Mouse (Mus musculus) layer of hippocampus, postnatal 10 days (tissue): ENCODE data around the gene Srprb. TPM values are rescaled to one million over a fixed set of nuclear protein-coding genes. Genes with fewer than 3 reads are reported as not detected.

Experiments
- DNase-seq, 2 experiments: peaks; one replicate each; pipeline ENCODE4 v3.0.0; 2021; ENCODE audit warnings: low spot score in 2 of 2
- total RNA-seq, 2 experiments: library from RNA; stranded (reverse); gene quantifications; 2 replicates each; pipeline ENCODE4 v1.2.3; 2021

The Srprb gene
- total RNA-seq, 2 experiments from 2014 or later = 21.5 to 23.7 TPM

DNA sequence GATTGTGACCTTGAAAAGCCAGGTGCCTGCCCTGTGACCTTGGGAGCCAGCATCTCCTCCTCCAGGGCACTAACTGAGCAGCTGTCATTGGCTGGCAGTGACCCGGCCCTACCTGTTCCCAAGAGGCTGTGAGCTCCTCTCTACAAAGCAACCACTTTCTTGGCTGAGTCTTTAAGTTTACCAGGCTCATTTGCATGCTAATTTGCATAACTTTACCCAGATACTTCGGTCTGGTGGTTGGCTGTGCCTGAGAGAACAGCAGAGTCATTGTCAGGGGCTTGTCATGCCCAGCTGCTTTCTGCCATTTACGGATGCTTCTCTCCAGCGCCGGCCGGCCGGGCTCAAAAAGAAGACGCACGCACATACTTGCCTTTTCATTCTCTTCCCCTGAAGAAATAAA lies 55.2 kb downstream of the Srprb start:
- DNase-seq = peak in 1 of 2 experiments; percentile 49

DNA sequence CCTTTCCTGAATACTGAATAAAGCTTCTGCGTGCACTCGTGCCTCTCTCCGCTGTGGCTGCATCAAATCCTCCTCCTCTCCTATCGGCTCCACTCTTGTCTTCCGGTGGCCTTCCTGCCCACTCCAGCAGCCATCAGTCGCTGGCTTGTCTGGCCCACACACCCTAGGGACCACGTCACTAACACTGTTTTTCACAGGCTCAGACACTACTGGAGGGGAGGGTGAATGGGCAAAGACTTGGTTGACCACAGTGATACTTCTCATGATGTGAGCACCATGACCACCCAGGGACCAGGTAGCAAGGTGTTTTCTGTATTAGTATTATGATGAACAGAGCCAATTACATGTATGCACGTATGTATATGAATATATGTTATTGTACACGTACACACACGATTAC lies 55.7 kb downstream of the Srprb start:
- DNase-seq = no peak

DNA sequence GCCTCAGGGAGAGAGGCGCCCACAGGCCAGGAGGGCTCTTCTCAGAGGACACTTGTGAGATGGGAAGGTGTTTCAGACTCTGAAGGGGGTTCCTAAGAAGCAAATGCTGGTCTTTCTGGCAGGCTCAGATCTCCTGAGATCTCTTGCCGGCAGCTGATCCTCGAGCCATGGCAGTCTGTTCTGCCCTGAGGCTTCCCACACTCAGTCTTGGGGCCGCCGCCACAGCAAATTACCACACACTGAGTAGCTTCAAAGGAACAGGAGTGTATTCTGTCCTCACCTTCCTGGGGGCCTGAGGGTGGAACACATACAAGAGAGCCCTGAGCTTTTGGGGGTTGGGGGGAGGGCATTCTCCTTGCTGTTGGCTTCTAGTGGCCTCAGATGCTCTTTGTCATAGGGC lies 56.6 kb downstream of the Srprb start:
- no peak for DNase-seq

DNA sequence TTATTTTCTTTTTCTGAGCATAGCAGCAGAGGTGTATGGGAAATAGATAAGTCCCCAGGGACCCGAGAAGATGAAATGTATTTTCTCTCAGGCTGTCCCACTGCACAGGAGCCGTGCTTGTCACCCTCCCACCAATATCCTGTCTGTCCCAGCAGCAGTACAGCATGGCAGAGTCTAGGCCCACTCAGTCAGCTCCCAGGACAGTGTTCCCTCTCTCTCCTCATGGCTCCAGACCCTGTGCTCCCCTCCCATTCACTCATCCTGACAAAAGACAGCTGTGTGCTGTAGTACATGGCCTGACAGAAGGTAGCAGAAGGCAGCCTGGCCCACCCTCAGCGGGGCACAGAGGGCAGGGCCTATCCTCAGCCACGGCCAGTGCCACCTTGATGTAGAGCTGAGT lies 58.1 kb downstream of the Srprb start:
- DNase-seq = no peak

DNA sequence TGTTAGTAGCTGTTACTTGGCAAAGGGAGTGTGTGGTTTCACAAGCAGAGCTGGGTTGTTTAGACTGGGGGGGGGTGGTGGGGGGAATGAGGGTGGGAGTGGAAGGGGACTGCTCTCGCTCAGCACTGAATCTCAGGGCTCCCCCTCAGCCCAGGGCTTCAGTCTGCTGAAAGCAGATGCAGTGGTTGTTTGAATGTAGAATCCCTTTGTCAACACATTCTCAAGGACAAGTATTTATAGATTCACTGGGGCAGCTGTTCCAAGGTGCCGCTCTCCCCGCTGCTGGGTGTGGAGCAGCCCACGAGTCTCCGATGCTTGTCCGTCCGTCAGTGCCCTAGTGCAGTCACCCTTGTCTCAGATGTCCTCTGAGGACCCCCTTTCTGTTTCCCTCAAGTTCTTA lies 60.7 kb downstream of the Srprb start:
- no peak for DNase-seq

DNA sequence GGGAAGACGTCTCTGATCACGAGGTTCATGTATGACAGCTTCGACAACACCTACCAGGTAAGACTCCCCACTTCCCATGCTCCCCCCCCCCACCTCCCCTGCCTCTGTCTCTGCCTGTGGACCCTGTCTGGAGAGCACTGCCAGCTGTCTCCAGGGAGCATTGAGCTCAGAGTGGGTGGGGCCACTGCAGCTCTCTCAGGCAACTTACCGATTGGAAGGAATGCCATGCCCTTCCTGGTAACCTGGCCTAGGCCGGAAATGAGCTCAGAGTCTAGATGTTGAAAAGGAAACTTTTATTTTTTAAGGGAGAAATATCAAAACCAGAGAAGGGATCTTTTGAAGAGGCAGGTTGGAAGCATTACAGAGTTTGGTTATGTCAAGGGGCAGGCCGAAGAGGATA lies 61.6 kb downstream of the Srprb start:
- DNase-seq = no peak

DNA sequence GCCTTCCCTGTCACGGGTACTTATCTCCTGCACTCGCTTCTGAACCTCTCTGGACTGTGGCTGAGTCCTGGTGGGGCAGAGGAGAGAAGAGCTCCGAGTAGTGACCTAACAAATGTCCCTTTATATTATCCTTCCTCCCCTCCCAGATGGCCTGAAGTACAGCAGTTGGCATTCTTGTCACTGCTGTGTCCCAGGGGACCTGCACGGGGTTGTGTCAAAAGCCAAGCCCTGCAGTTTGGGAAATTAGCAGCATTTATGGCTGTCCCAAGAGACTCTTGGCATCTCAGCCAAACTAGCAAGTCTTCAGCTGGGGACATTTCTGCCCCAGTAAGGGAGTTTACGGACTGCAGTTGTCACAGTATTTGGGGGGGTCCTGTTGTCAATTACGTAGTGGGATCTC lies 62.5 kb downstream of the Srprb start:
- DNase-seq = no peak

Other genes starting within 250 kb of the Srprb start
- 1 to 10 TPM; 4.2 to 7.0 TPM for gene Slco2a1, start 213.4 kb downstream of the Srprb start, total RNA-seq
- 100 to 1,000 TPM; 536 to 566 TPM for gene Rab6b, start 90.3 kb downstream of the Srprb start, total RNA-seq
- gene Gm20425, start 28.2 kb upstream of the Srprb start, total RNA-seq = 1 to 10 TPM; 5.1 to 5.3 TPM
- 10 to 100 TPM; 13.8 to 19.9 TPM for gene Trf, start 28.3 kb upstream of the Srprb start, total RNA-seq
- gene 1300017J02Rik, start 102.9 kb upstream of the Srprb start, total RNA-seq = 1 to 10 TPM in 1 of 2 experiments, under 1 TPM in 1; 0.98 to 1.1 TPM
- 10 to 100 TPM; 26.1 to 29.5 TPM for gene Topbp1, start 103.1 kb upstream of the Srprb start, total RNA-seq
- gene Cdv3, start 163.7 kb upstream of the Srprb start, total RNA-seq = 100 to 1,000 TPM in 1 of 2 experiments, 10 to 100 TPM in 1; 99.8 to 104 TPM